Mouse (Mus musculus): ENCODE data around the gene Trhde.

DNA sequence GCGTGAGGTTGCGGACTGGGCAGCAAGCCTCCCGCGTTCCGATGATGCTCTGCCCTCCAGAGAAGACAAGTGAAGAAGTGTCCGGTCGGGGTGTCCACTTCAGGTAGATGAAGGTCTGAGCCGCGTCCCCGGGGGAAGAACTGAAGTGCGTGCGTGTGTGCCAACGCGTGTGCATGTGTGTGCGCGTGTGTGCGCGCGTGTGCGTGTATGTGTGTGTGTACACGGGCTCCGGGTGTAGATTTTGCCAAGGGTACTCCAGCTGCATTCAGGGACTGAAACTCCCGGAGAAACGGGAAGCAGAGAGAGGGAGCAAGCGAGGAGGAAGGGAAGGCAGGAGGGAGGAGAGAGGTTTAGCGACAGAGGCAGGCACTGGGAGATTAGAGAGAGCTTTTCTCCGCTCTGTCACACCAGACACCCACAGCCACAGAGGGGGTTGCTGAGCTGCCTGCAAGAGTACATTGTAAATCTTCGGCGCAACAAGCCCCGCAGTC, at the start of gene Trhde:
- TF ChIP-seq CTCF (IDR thresholded peaks at IDR 0.05; ENCODE audit: low read depth, low read length) (no peak), POLR2A (IDR thresholded peaks at IDR 0.05; ENCODE audit: borderline replicate concordance, low read depth, low read length) (no peak)

Measured in bone marrow macrophage, adult 2 months (primary cell).